Mouse (Mus musculus) kidney, adult 2 months (tissue): ENCODE measurements around the gene Lypd3.

Experiments
- CTCF ChIP-seq: fragments of 200-500 bp; conservative IDR thresholded peaks from 2 replicates; pipeline ENCODE4 v1.5.1; 2011; ENCODE audit warnings: low read depth, mild to moderate bottlenecking, control low read depth, low read length, moderate library complexity, mixed read lengths; ENCODE audit not compliant: insufficient read depth, insufficient read length
- POLR2A ChIP-seq: fragments of 200-500 bp; IDR thresholded peaks from one replicate; pipeline ENCODE4 v1.6.1; 2011; ENCODE audit warnings: low read depth, low read length, control low read depth

DNA sequence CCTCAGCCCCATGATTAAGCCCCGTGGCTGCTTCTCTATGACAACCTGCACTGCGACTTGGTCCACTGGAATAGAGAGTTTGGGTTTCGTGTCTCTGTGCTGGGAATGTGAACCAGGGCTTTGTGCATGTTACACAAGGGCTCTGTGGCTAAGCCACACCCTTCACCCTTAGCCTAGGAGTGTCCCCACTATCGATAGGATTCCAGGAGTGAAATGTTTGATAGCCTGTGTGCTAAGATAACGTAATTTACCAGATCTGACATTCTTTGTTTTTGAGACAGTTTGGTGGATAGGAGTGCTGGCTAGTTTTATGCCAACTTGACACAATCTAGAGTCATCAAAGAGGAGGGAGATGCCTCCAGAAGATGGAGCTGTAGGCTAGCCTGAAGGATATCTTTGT lies 44.6 kb upstream of the Lypd3 start:
- TF ChIP-seq POLR2A: no peak
- TF ChIP-seq CTCF: no peak
